Mouse (Mus musculus) heart, postnatal 25 days (tissue): ENCODE results near the gene Nup62. TPM values are rescaled to one million over a fixed set of nuclear protein-coding genes. Genes with fewer than 3 reads are reported as not detected.
A peak's percentile ranks its signal among the peaks of the same experiment; 100 is the strongest.
"Not testable (repeated sequence)": the region's sequence is repeated elsewhere in the genome, so short reads cannot be mapped to it uniquely, and the experiment has no call there.

Experiments used
- DNase-seq: peaks from one replicate; pipeline ENCODE4 v3.0.0; 2022; ENCODE audit warnings: low spot score
- intact Hi-C: fragments of 180-260 bp; cut with DNase I; formaldehyde crosslinking; loops from one replicate; pipeline ENCODE4 v1.15.1; 2025
- total RNA-seq, 2 experiments: library from RNA; stranded (reverse); gene quantifications; 2 replicates each; pipeline ENCODE4 v1.2.3; 2021

Nup62 gene
- total RNA-seq, 2 experiments from 2014 or later = 26.0 to 28.6 TPM

- intact Hi-C loops = loop anchor here (5.0 to 10.0 kb wide), 2 partner anchors 36 to 854 kb away; partner anchors contain the start of genes Fuz, Rpl18 and Sphk2
- DNase-seq = no peak
Observed at GRCm38 (mm10) chr7:44860576-44861428, 44.9 kb downstream of the Nup62 start.

GRCm38 (mm10) chr7:44861429-44861816, 45.5 kb downstream of the Nup62 start:
- intact Hi-C loops = loop anchor here (5.0 to 10.0 kb wide), 2 partner anchors 36 to 853 kb away; partner anchors contain the start of genes Fuz, Rpl18 and Sphk2
- DNase-seq = no peak

GRCm38 (mm10) chr7:44862434-44862833, 46.5 kb downstream of the Nup62 start:
- no peak for DNase-seq
- intact Hi-C loops = loop anchor here (5.0 to 10.0 kb wide), 2 partner anchors 35 to 852 kb away; partner anchors contain the start of genes Fuz, Rpl18 and Sphk2

GRCm38 (mm10) chr7:44863210-44863609, 47.3 kb downstream of the Nup62 start:
- intact Hi-C loops = loop anchor here (5.0 to 10.0 kb wide), 2 partner anchors 34 to 852 kb away; partner anchors contain the start of genes Fuz, Rpl18 and Sphk2
- no peak for DNase-seq

- intact Hi-C loops = loop anchor here (5.0 to 10.0 kb wide), 2 partner anchors 33 to 851 kb away; partner anchors contain the start of genes Fuz, Rpl18 and Sphk2
- no peak for DNase-seq
Observed at GRCm38 (mm10) chr7:44863982-44864494, 48.1 kb downstream of the Nup62 start.

- no peak for DNase-seq
- intact Hi-C loops = loop anchor here (5.0 to 10.0 kb wide), 2 partner anchors 32 to 850 kb away; partner anchors contain the start of genes Fuz, Rpl18 and Sphk2
Observed at GRCm38 (mm10) chr7:44864595-44865542, 49.0 kb downstream of the Nup62 start.

GRCm38 (mm10) chr7:44866276-44867009, 50.6 kb downstream of the Nup62 start:
- intact Hi-C loops = loop anchor here (10.0 kb wide), 1 partner anchor 848 kb away; the partner anchor contains the start of genes Rpl18 and Sphk2
- DNase-seq = peak; percentile 59

GRCm38 (mm10) chr7:44867010-44867702, 51.3 kb downstream of the Nup62 start:
- no peak for DNase-seq
- intact Hi-C loops = loop anchor here (10.0 kb wide), 1 partner anchor 848 kb away; the partner anchor contains the start of genes Rpl18 and Sphk2

- intact Hi-C loops = loop anchor here (10.0 kb wide), 1 partner anchor 847 kb away; the partner anchor contains the start of genes Rpl18 and Sphk2
- no peak for DNase-seq
Observed at GRCm38 (mm10) chr7:44867802-44868201, 51.9 kb downstream of the Nup62 start.

GRCm38 (mm10) chr7:44868465-44868864, 52.6 kb downstream of the Nup62 start:
- no peak for DNase-seq
- intact Hi-C loops = loop anchor here (10.0 kb wide), 1 partner anchor 846 kb away; the partner anchor contains the start of genes Rpl18 and Sphk2

GRCm38 (mm10) chr7:44868919-44869696, 53.2 kb downstream of the Nup62 start:
- intact Hi-C loops = loop anchor here (10.0 kb wide), 1 partner anchor 846 kb away; the partner anchor contains the start of genes Rpl18 and Sphk2
- no peak for DNase-seq

GRCm38 (mm10) chr7:44869697-44870528, 54.0 kb downstream of the Nup62 start, which contains the start of gene Ptov1:
Ptov1 (minus strand) TSS chr7:44869788.
- intact Hi-C loops = loop anchor here (10.0 kb wide), 1 partner anchor 845 kb away; the partner anchor contains the start of genes Rpl18 and Sphk2
- DNase-seq = peak; percentile 89

GRCm38 (mm10) chr7:44870614-44871013, 54.7 kb downstream of the Nup62 start:
- intact Hi-C loops = no loop called here
- DNase-seq = no peak

- intact Hi-C loops = no loop called here
- no peak for DNase-seq
Observed at GRCm38 (mm10) chr7:44871181-44871580, 55.3 kb downstream of the Nup62 start.

GRCm38 (mm10) chr7:44871774-44872173, 55.9 kb downstream of the Nup62 start:
- intact Hi-C loops = loop anchor here (2.0 kb wide), 1 partner anchor 19 kb away; no protein-coding TSS in a partner anchor
- DNase-seq = not testable (repeated sequence)

- no peak for DNase-seq
Observed at GRCm38 (mm10) chr7:44877833-44878232, 61.9 kb downstream of the Nup62 start.

More at GRCm38 (mm10) chr7:44877833-44878232, 61.9 kb downstream of the Nup62 start:
- intact Hi-C loops = no loop called here
